Mouse (Mus musculus) heart, adult 2 months (tissue): ENCODE data around the gene Nudt8.
A peak's percentile ranks its signal among the peaks of the same experiment; 100 is the strongest.

Source experiments
- CTCF ChIP-seq: fragments of 200-600 bp; IDR thresholded peaks from 2 replicates; pipeline ENCODE4 v1.8.1; 2022; ENCODE audit warnings: antibody characterized with exemption, mild to moderate bottlenecking, moderate library complexity
- EP300 ChIP-seq: fragments of 200-500 bp; IDR thresholded peaks from 2 replicates; pipeline ENCODE4 v1.6.1; 2011; ENCODE audit warnings: low read depth, low read length, control low read depth; ENCODE audit not compliant: insufficient read depth
- POLR2A ChIP-seq: fragments of 200-500 bp; IDR thresholded peaks from 2 replicates; pipeline ENCODE4 v1.6.1; 2011; ENCODE audit warnings: mild to moderate bottlenecking, low read depth, low read length, control low read depth; ENCODE audit not compliant: insufficient read depth

- TF ChIP-seq CTCF (peak; percentile 41), EP300 (no peak), POLR2A (no peak)
These were observed 37.9 kb upstream of the Nudt8 start for GRCm38 (mm10) chr19:3962469-3962868.
